Mouse (Mus musculus): ENCODE results near the gene Esrrg.

The Esrrg gene

GRCm38 (mm10) chr1:188101832-188102231 is 493.2 kb downstream of the Esrrg start:
- DNase-seq: no peak

- no peak for DNase-seq
Measured at GRCm38 (mm10) chr1:188103179-188103578, 494.6 kb downstream of the Esrrg start.

GRCm38 (mm10) chr1:188105516-188105915 is 496.9 kb downstream of the Esrrg start:
- no peak for DNase-seq

- no peak for DNase-seq
Measured at GRCm38 (mm10) chr1:188107946-188108345, 499.4 kb downstream of the Esrrg start.

- DNase-seq: no peak
Measured at GRCm38 (mm10) chr1:188111552-188111951, 503.0 kb downstream of the Esrrg start.

GRCm38 (mm10) chr1:188113240-188113639 is 504.6 kb downstream of the Esrrg start:
- no peak for DNase-seq

- DNase-seq: peak; percentile 79
Measured at GRCm38 (mm10) chr1:188118125-188118524, 509.5 kb downstream of the Esrrg start.

GRCm38 (mm10) chr1:188119806-188120205 is 511.2 kb downstream of the Esrrg start:
- DNase-seq: no peak

GRCm38 (mm10) chr1:188125521-188126021 is 517.0 kb downstream of the Esrrg start:
- DNase-seq: no peak

- no peak for DNase-seq
Measured at GRCm38 (mm10) chr1:188136126-188136525, 527.5 kb downstream of the Esrrg start.

- DNase-seq: no peak
Measured at GRCm38 (mm10) chr1:188139473-188139872, 530.9 kb downstream of the Esrrg start.

- no peak for DNase-seq
Measured at GRCm38 (mm10) chr1:188140221-188140620, 531.6 kb downstream of the Esrrg start.

GRCm38 (mm10) chr1:188147381-188148156 is 539.0 kb downstream of the Esrrg start:
- no peak for DNase-seq

- DNase-seq: no peak
Measured at GRCm38 (mm10) chr1:188151066-188151465, 542.5 kb downstream of the Esrrg start.

- no peak for DNase-seq
Measured at GRCm38 (mm10) chr1:188152011-188152410, 543.4 kb downstream of the Esrrg start.

- no peak for DNase-seq
Measured at GRCm38 (mm10) chr1:188153665-188154064, 545.1 kb downstream of the Esrrg start.

GRCm38 (mm10) chr1:188154466-188155110 is 546.0 kb downstream of the Esrrg start:
- DNase-seq: no peak

GRCm38 (mm10) chr1:188155135-188155779 is 546.7 kb downstream of the Esrrg start:
- DNase-seq: no peak

- no peak for DNase-seq
Measured at GRCm38 (mm10) chr1:188156520-188156919, 547.9 kb downstream of the Esrrg start.

- no peak for DNase-seq
Measured at GRCm38 (mm10) chr1:188157237-188157955, 548.8 kb downstream of the Esrrg start.

GRCm38 (mm10) chr1:188158675-188159074 is 550.1 kb downstream of the Esrrg start:
- no peak for DNase-seq

GRCm38 (mm10) chr1:188159108-188159507 is 550.5 kb downstream of the Esrrg start:
- DNase-seq: no peak

- DNase-seq: no peak
Measured at GRCm38 (mm10) chr1:188163058-188163457, 554.5 kb downstream of the Esrrg start.
